Mouse (Mus musculus): ENCODE measurements around the gene Trappc12. TPM values are rescaled to one million over a fixed set of nuclear protein-coding genes. Genes with fewer than 3 reads are reported as not detected.
"Not testable (repeated sequence)": the region's sequence is repeated elsewhere in the genome, so short reads cannot be mapped to it uniquely, and the experiment has no call there.

The Trappc12 gene
- total RNA-seq, 2 experiments from 2014 or later = 13.7 to 14.5 TPM

DNA sequence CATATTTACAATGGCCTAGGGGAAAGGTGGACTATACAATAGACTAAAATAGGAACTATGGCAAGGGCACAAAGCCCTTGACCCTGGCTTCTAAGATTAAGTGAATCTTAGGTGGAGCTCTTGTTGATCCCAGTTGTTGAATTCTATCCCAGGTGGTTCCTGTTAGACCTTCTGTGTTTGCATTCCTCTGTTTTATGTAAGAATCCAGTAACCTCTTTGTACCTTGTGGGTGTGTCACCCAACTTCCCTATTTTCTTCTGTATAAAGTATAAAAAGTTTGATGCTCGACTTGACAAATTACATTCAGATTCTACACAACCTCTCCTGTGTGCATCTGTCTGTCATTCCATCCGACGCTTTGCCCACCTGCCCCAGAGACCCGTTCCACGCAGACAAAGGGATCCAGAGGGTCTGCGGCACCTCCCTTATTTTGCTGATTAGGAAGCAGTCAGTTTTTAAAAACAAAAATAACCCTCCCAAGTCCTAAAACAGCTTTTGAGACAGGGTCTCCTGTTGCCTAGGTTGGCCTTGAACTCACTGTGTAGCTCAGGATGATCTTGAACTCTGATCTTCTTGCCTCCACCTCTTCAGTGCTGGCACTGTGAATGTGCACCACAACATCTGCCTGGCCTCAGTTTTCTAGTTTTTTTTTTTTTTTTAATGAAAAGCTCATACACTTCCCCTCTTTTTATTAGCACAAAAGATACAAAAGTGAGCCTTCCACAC, 16.6 kb downstream of the Trappc12 start:
- not testable (repeated sequence) for DNase-seq

DNA sequence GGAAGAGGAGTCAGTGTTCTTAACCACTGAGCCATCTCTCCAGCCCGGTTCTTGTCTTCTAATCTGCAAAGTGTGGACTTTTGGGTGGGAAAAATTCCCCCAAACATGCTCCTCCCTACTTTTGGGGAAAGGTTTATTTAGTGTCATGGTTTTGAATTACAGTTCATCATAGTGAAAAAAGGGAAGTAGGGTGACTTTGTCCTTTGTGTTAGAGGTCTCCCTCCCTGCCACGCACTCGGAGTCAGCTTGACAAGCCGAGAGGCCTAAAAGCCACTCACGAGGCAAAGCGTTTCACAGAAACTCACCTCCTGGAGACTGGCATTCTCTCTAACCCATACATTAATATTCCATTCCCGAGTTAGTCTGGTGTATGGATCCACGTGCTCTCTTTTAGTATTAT, 17.6 kb downstream of the Trappc12 start:
- DNase-seq = no peak

DNA sequence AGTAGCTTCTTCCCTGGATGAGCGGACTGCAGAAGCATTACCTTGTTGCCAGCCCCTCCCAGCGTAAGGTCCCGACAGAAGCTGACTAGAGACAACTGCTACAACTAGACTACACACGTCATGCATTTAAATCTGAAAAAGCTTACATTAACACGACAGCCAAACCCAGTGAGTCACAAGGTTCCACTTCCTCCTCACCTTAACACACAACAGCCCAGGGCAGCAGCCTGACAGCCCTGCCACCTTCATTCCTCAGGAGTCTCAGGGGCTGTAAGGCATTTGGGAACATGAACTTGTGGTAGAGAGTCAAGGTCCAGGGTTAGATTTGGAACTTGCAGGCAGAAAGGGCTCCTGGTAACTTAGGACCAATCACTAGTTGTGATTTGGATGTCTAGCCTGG, 23.2 kb downstream of the Trappc12 start:
- DNase-seq = no peak

DNA sequence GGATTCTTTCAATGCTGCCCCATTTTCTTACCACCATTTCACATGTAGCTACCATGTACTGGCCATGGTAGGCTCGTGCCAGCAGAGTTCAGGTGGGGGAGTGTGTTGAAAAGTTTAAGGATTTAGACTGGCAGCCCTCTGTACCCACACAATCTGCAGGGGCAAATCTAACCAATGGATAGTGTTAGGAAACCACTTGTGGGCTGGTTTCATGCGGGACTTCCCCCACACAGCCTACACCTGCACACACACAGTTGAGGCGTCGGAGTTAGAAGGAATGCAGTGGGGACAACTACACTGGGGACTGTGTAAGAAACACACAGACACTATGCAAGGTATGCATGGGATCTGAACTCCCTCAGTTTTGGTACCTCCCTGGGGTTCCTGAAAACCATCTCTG, 24.1 kb downstream of the Trappc12 start:
- DNase-seq = no peak

DNA sequence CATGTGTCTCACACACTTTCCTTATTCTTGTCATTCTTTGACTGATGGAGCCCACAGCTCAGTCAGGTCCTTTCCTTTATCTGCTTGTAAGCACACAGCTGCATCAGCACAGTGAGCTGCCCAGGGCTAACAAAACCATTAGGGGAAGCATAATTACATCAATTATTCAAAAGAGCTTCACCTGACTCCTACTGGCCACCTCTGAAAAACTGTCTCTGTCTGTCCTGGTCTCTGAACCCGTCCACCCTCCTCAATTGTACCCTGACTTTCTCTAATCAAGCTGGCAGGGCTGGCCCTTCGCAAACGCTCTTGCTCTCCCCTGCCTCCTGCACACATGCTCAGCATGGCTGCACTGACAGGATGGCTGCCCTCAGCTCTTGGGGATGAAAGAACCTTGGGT, 25.9 kb downstream of the Trappc12 start:
- no peak for DNase-seq

GRCm38 (mm10) chr12:28718106-28718505, 32.2 kb downstream of the Trappc12 start:
- no peak for DNase-seq

- no peak for DNase-seq
Measured at GRCm38 (mm10) chr12:28717066-28717465, 33.2 kb downstream of the Trappc12 start.

- no peak for DNase-seq
Measured at GRCm38 (mm10) chr12:28714822-28715632, 35.2 kb downstream of the Trappc12 start.

GRCm38 (mm10) chr12:28710566-28711185, 39.6 kb downstream of the Trappc12 start:
- no peak for DNase-seq

GRCm38 (mm10) chr12:28708154-28708553, 42.1 kb downstream of the Trappc12 start:
- DNase-seq = no peak

- DNase-seq = no peak
Measured at GRCm38 (mm10) chr12:28705204-28705603, 45.1 kb downstream of the Trappc12 start.

DNA sequence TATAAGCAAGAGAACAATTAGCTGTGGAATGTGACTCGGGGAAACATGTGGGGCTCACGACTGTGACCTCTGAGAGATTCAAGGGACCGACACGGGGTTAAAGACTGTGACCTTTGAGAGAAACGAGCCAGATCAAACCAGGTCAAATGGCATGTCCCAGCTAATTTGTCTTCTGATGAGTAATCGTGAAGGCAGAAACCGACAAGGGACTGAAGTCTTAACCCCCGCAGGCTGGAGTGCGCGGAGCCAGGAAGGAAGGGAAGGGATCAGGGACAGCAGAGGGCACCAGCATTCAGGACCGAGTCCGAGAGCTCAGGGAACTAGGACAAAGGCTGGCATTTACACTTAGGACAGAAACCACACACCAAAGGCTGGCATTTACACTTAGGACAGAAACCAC, 45.9 kb downstream of the Trappc12 start:
- no peak for DNase-seq

GRCm38 (mm10) chr12:28701302-28701701, 49.0 kb downstream of the Trappc12 start:
- DNase-seq = no peak

GRCm38 (mm10) chr12:28700561-28701025, 49.7 kb downstream of the Trappc12 start:
- peak; percentile 87 for DNase-seq

- DNase-seq = peak; percentile 9
Measured at GRCm38 (mm10) chr12:28700101-28700511, 50.2 kb downstream of the Trappc12 start.

DNA sequence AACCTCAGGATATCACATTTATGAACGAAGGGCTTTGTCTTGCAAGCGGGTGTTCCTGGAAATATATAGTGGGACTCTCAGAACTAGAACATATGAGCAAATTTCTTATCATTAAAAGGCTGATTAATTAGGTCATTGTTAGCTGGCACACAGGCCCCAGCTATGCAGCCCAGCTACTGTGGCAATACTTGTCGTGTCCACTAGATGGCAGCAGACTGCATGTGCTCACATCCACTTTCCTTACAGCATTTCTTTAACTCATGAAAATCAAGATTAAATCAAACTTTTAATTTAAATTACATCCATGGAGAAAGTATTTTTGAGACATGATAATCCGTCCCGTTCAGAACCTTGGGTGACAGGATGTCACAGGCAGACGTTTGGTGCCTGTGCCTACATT, 50.6 kb downstream of the Trappc12 start:
- DNase-seq = no peak

DNA sequence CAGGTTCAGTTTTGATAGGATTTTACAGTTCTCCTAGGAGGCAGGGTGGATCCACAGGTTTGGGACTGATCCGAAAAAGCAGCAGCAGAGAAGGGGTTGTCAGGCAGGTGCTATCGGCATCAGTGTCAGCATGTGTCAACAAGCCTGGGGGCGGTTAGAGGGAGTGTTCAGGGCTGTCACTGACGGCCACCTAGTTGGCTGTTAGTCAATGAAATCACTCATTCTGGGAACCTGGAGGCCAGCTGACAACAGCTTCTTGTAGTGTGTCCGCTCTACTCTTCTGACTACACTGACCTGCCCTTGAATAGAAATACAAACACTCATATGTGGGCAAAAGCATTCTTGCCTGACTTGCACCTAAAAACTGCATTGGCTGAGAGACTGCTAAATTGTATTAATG, 51.2 kb downstream of the Trappc12 start:
- no peak for DNase-seq

- DNase-seq = no peak
Measured at GRCm38 (mm10) chr12:28697821-28698595, 52.3 kb downstream of the Trappc12 start.

DNA sequence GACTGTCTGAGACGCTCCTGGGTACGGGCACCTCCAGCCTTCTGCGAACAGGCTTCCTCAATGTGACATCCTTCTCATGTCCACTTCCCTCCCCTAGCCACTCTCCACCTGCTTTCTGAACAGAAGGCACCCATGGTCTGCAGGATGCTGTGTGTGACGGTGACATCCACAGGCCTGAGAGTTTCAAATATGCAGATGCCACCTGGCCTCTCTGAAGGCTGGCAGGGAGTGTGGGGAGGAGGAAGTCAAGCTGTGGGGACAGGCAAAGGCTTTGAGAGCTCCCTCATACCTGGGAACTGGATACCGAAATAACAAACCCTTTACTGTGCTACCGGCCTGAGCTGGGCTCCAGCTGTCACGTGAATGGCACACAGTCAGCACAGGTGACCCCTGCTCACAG, 55.5 kb downstream of the Trappc12 start:
- DNase-seq = no peak

DNA sequence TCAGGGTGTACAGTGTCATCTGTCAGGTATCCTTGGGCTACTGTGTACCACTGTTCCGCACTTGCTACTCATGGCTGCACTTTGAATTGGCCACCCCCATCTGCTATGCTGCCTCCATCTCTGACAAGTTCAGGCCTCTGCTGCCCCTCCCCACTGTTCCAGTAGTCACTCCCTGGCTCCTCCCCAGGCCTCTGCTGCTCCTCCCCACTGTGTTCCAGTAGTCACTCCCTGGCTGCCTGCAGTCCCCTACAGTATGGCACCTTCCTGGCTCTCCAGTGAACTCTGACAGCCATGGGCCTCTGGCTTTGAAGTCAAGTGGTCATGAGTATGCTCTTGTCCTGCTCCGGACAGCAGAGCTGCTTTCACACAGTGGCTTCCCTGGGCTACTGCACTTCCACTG, 56.0 kb downstream of the Trappc12 start:
- no peak for DNase-seq

GRCm38 (mm10) chr12:28693738-28694137, 56.5 kb downstream of the Trappc12 start:
- no peak for DNase-seq

- no peak for DNase-seq
Measured at GRCm38 (mm10) chr12:28690730-28691129, 59.5 kb downstream of the Trappc12 start.
